Mouse (Mus musculus): ENCODE data around the gene Rab28. TPM values are rescaled to one million over a fixed set of nuclear protein-coding genes. Genes with fewer than 3 reads are reported as not detected.

The Rab28 gene
- 36.5 and 37.2 TPM in 2 replicates for polyA plus RNA-seq (2012; rRNA removed)

- DNase-seq, result peak; percentile 90
- TF ChIP-seq CTCF (IDR thresholded peaks at IDR 0.05; ENCODE audit: insufficient read depth, low read length) (no peak), POLR2A (IDR thresholded peaks at IDR 0.05; ENCODE audit: borderline replicate concordance, extremely low read depth, low read depth, low read length) (peak; percentile 56; the same call in 1 of the 2 replicates)
- H3K4me3 ChIP-seq (replicated peaks; ENCODE audit: extremely low read depth, low read depth, low read length), result peak within 1 kb of the TSS; percentile 90
- under 1% methylated on average over 34 of the region's 34 CpGs for WGBS
- peaks cover 2% of the 10 kb centered on the region; the same call in 1 of the 2 replicates for H3K4me1 ChIP-seq (ENCODE audit: control insufficient read depth, insufficient read depth, low read length)
These were observed at the start of gene Rab28 for GRCm38 (mm10) chr5:41708051-41708630. Rab28 (minus strand) TSS chr5:41708157.

GRCm38 (mm10) chr5:41757338-41757737 is 49.4 kb upstream of the Rab28 start:
- TF ChIP-seq POLR2A (IDR thresholded peaks at IDR 0.05; ENCODE audit: borderline replicate concordance, extremely low read depth, low read depth, low read length), result no peak
- no peak for TF ChIP-seq CTCF (IDR thresholded peaks at IDR 0.05; ENCODE audit: insufficient read depth, low read length)
- no peaks in the 10 kb centered on the region for H3K4me1 ChIP-seq (ENCODE audit: control insufficient read depth, insufficient read depth, low read length)
- H3K4me3 ChIP-seq (replicated peaks; ENCODE audit: extremely low read depth, low read depth, low read length), result no peak overlapping the region
- 15% methylated on average over 5 of the region's 5 CpGs for WGBS
- no peak for DNase-seq

GRCm38 (mm10) chr5:41756396-41756795 is 48.4 kb upstream of the Rab28 start:
- 12% methylated on average over 4 of the region's 4 CpGs for WGBS
- DNase-seq, result no peak

GRCm38 (mm10) chr5:41755373-41755960 is 47.5 kb upstream of the Rab28 start:
- 3% methylated on average over 23 of the region's 23 CpGs for WGBS
- Histone ChIP-seq H3K4me3 (replicated peaks; ENCODE audit: extremely low read depth, low read depth, low read length) (no peak overlapping the region), H3K4me1 (ENCODE audit: control insufficient read depth, insufficient read depth, low read length) (no peaks in the 10 kb centered on the region)
- no peak for TF ChIP-seq CTCF (IDR thresholded peaks at IDR 0.05; ENCODE audit: insufficient read depth, low read length)
- no peak for TF ChIP-seq POLR2A (IDR thresholded peaks at IDR 0.05; ENCODE audit: borderline replicate concordance, extremely low read depth, low read depth, low read length)
- no peak for DNase-seq

More at GRCm38 (mm10) chr5:41756396-41756795, 48.4 kb upstream of the Rab28 start:
- no peaks in the 10 kb centered on the region for H3K4me1 ChIP-seq (ENCODE audit: control insufficient read depth, insufficient read depth, low read length)
- no peak overlapping the region for H3K4me3 ChIP-seq (replicated peaks; ENCODE audit: extremely low read depth, low read depth, low read length)
- TF ChIP-seq CTCF (IDR thresholded peaks at IDR 0.05; ENCODE audit: insufficient read depth, low read length) (no peak), POLR2A (IDR thresholded peaks at IDR 0.05; ENCODE audit: borderline replicate concordance, extremely low read depth, low read depth, low read length) (no peak)

- Histone ChIP-seq H3K4me1 (ENCODE audit: control insufficient read depth, insufficient read depth, low read length) (no peaks in the 10 kb centered on the region), H3K4me3 (replicated peaks; ENCODE audit: extremely low read depth, low read depth, low read length) (no peak overlapping the region)
- WGBS, result 2% methylated on average over 16 of the region's 16 CpGs
- no peak for DNase-seq
- TF ChIP-seq CTCF (IDR thresholded peaks at IDR 0.05; ENCODE audit: insufficient read depth, low read length), result no peak
These were observed 46.9 kb upstream of the Rab28 start for GRCm38 (mm10) chr5:41754836-41755235.

- H3K4me1 ChIP-seq (ENCODE audit: control insufficient read depth, insufficient read depth, low read length), result no peaks in the 10 kb centered on the region
- DNase-seq, result no peak
- WGBS, result 3% methylated on average over 17 of the region's 17 CpGs
- TF ChIP-seq POLR2A (IDR thresholded peaks at IDR 0.05; ENCODE audit: borderline replicate concordance, extremely low read depth, low read depth, low read length), result no peak
- TF ChIP-seq CTCF (IDR thresholded peaks at IDR 0.05; ENCODE audit: insufficient read depth, low read length), result no peak
- H3K4me3 ChIP-seq (replicated peaks; ENCODE audit: extremely low read depth, low read depth, low read length), result no peak overlapping the region
These were observed 46.3 kb upstream of the Rab28 start for GRCm38 (mm10) chr5:41754226-41754775.

- Histone ChIP-seq H3K4me1 (ENCODE audit: control insufficient read depth, insufficient read depth, low read length) (no peaks in the 10 kb centered on the region), H3K4me3 (replicated peaks; ENCODE audit: extremely low read depth, low read depth, low read length) (no peak overlapping the region)
- TF ChIP-seq CTCF (IDR thresholded peaks at IDR 0.05; ENCODE audit: insufficient read depth, low read length) (no peak), POLR2A (IDR thresholded peaks at IDR 0.05; ENCODE audit: borderline replicate concordance, extremely low read depth, low read depth, low read length) (no peak)
- no peak for DNase-seq
- WGBS, result 33% methylated on average over 4 of the region's 4 CpGs
These were observed 44.8 kb upstream of the Rab28 start for GRCm38 (mm10) chr5:41752721-41753120.

GRCm38 (mm10) chr5:41744898-41745780 is 37.2 kb upstream of the Rab28 start:
- TF ChIP-seq POLR2A (IDR thresholded peaks at IDR 0.05; ENCODE audit: borderline replicate concordance, extremely low read depth, low read depth, low read length), result no peak
- TF ChIP-seq CTCF (IDR thresholded peaks at IDR 0.05; ENCODE audit: insufficient read depth, low read length), result no peak
- 11% methylated on average over 14 of the region's 15 CpGs for WGBS
- DNase-seq, result no peak

GRCm38 (mm10) chr5:41744234-41744633 is 36.3 kb upstream of the Rab28 start:
- Histone ChIP-seq H3K4me1 (ENCODE audit: control insufficient read depth, insufficient read depth, low read length) (no peaks in the 10 kb centered on the region), H3K4me3 (replicated peaks; ENCODE audit: extremely low read depth, low read depth, low read length) (no peak overlapping the region)
- 18% methylated on average over 7 of the region's 7 CpGs for WGBS
- DNase-seq, result no peak
- no peak for TF ChIP-seq POLR2A (IDR thresholded peaks at IDR 0.05; ENCODE audit: borderline replicate concordance, extremely low read depth, low read depth, low read length)
- TF ChIP-seq CTCF (IDR thresholded peaks at IDR 0.05; ENCODE audit: insufficient read depth, low read length), result no peak

More at GRCm38 (mm10) chr5:41744898-41745780, 37.2 kb upstream of the Rab28 start:
- Histone ChIP-seq H3K4me1 (ENCODE audit: control insufficient read depth, insufficient read depth, low read length) (no peaks in the 10 kb centered on the region), H3K4me3 (replicated peaks; ENCODE audit: extremely low read depth, low read depth, low read length) (no peak overlapping the region)

Measured in lung, adult 2 months (tissue).